Mouse (Mus musculus): ENCODE measurements around the gene Olfr462. TPM values are rescaled to one million over a fixed set of nuclear protein-coding genes. Genes with fewer than 3 reads are reported as not detected.

Olfr462 gene
- polyA plus RNA-seq, 3 experiments from 2014 or later = not detected

- no peak for ATAC-seq
These were observed 45.0 kb downstream of the Olfr462 start for GRCm38 (mm10) chr11:87846968-87847600.

GRCm38 (mm10) chr11:87841436-87841835 is 50.6 kb downstream of the Olfr462 start:
- no peak for ATAC-seq

GRCm38 (mm10) chr11:87840676-87841075 is 51.4 kb downstream of the Olfr462 start:
- ATAC-seq = no peak

Other genes with a start within 250 kb of the Olfr462 start
- gene Rnf43, start 229.5 kb downstream of the Olfr462 start, polyA plus RNA-seq (2017; shearing (Covaris generic)) = 10 to 100 TPM; 35.2 to 53.0 (median 47.2) TPM
- gene Supt4a, start 154.7 kb downstream of the Olfr462 start, polyA plus RNA-seq (2017; shearing (Covaris generic)) = 100 to 1,000 TPM; 357 to 377 (median 371) TPM
- gene Tspoap1, start 131.7 kb downstream of the Olfr462 start, polyA plus RNA-seq (2017; shearing (Covaris generic)) = 1 to 10 TPM; 1.7 to 3.8 (median 3.4) TPM
- gene Mpo, start 98.7 kb downstream of the Olfr462 start, polyA plus RNA-seq (2017; shearing (Covaris generic)) = not detected
- gene Lpo, start 64.0 kb downstream of the Olfr462 start, polyA plus RNA-seq (2017; shearing (Covaris generic)) = not detected
- 10 to 100 TPM in 1 of 3 experiments, 1 to 10 TPM in 2; 5.0 to 11.2 (median 5.6) TPM for gene Mks1, start 39.1 kb downstream of the Olfr462 start, polyA plus RNA-seq (2017; shearing (Covaris generic))
- gene Epx, start 16.7 kb downstream of the Olfr462 start, polyA plus RNA-seq (2017; shearing (Covaris generic)) = not detected
- gene Olfr463, start 5.1 kb upstream of the Olfr462 start, polyA plus RNA-seq (2017; shearing (Covaris generic)) = not detected
- not detected for gene Olfr464, start 28.7 kb upstream of the Olfr462 start, polyA plus RNA-seq (2017; shearing (Covaris generic))
- 1 to 10 TPM; 1.7 to 7.1 (median 3.9) TPM for gene Dynll2, start 95.3 kb upstream of the Olfr462 start, polyA plus RNA-seq (2017; shearing (Covaris generic))
- gene Srsf1, start 155.1 kb upstream of the Olfr462 start, polyA plus RNA-seq (2017; shearing (Covaris generic)) = 10 to 100 TPM; 40.8 to 52.4 (median 50.5) TPM
- 10 to 100 TPM; 19.3 to 25.6 (median 21.5) TPM for gene Vezf1, start 176.0 kb upstream of the Olfr462 start, polyA plus RNA-seq (2017; shearing (Covaris generic))
- 1 to 10 TPM; 2.0 to 6.4 (median 5.2) TPM for gene Cuedc1, start 205.8 kb upstream of the Olfr462 start, polyA plus RNA-seq (2017; shearing (Covaris generic))

Measured in inflammation-experienced regulatory T-cells, adult 6 months (primary cell).